Mouse (Mus musculus): ENCODE results near the gene Asprv1. TPM values are rescaled to one million over a fixed set of nuclear protein-coding genes. Genes with fewer than 3 reads are reported as not detected.

Asprv1 gene
- polyA plus RNA-seq, 2 experiments: 0.28 to 0.33 TPM

- H3K9ac ChIP-seq (replicated peaks): no peak overlapping the region
- no peak overlapping the region for H3K4me2 ChIP-seq (ENCODE audit: low read depth)
- no peaks in the 10 kb centered on the region for H3K9me3 ChIP-seq (ENCODE audit: control insufficient read depth, low read length)
- WGBS (ENCODE audit: insufficient replicate concordance): 45% methylated on average over 5 of the region's 5 CpGs
- H3K4me3 ChIP-seq (ENCODE audit: insufficient read depth in 1 of 2, low read depth in 2 of 2, low read length in 2 of 2): no peak overlapping the region
- DNase-seq (ENCODE audit: low read depth in 3 of 3, low spot score in 3 of 3) (no peak), ATAC-seq (ENCODE audit: insufficient read depth) (no peak)
- TF ChIP-seq CTCF (IDR thresholded peaks at IDR 0.05; ENCODE audit: low read depth): no peak
- TF ChIP-seq EP300 (IDR thresholded peaks at IDR 0.05; ENCODE audit: low read depth): no peak
- H3K36me3 ChIP-seq (replicated peaks; ENCODE audit: control insufficient read depth, insufficient read depth, low read depth): no peaks in the 10 kb centered on the region
- H3K4me1 ChIP-seq (replicated peaks; ENCODE audit: control insufficient read depth in 2 of 2, insufficient read depth in 2 of 2, low read length in 1 of 2): peaks cover 0 to 5% of the 10 kb centered on the region in 2 experiments; a peak in 1 of 4 replicates
- H3K27me3 ChIP-seq (ENCODE audit: control insufficient read depth, insufficient read depth, low read length): no peaks in the 10 kb centered on the region
- no peak overlapping the region for H3K27ac ChIP-seq
Observed at GRCm38 (mm10) chr6:86610714-86611113, 17.2 kb upstream of the Asprv1 start.

- H3K4me2 ChIP-seq (ENCODE audit: low read depth): no peak overlapping the region
- no peak for TF ChIP-seq EP300 (IDR thresholded peaks at IDR 0.05; ENCODE audit: low read depth)
- TF ChIP-seq CTCF (IDR thresholded peaks at IDR 0.05; ENCODE audit: low read depth): no peak
- no peak overlapping the region for H3K27ac ChIP-seq
- DNase-seq (ENCODE audit: low read depth in 3 of 3, low spot score in 3 of 3) (no peak), ATAC-seq (ENCODE audit: insufficient read depth) (no peak)
- H3K9me3 ChIP-seq (ENCODE audit: control insufficient read depth, low read length): no peaks in the 10 kb centered on the region
- H3K27me3 ChIP-seq (ENCODE audit: control insufficient read depth, insufficient read depth, low read length): no peaks in the 10 kb centered on the region
- WGBS (ENCODE audit: insufficient replicate concordance): 61% methylated on average over 4 of the region's 4 CpGs
- no peaks in the 10 kb centered on the region for H3K36me3 ChIP-seq (replicated peaks; ENCODE audit: control insufficient read depth, insufficient read depth, low read depth)
- H3K9ac ChIP-seq (replicated peaks): no peak overlapping the region
- H3K4me3 ChIP-seq (ENCODE audit: insufficient read depth in 1 of 2, low read depth in 2 of 2, low read length in 2 of 2): no peak overlapping the region
- H3K4me1 ChIP-seq (replicated peaks; ENCODE audit: control insufficient read depth in 2 of 2, insufficient read depth in 2 of 2, low read length in 1 of 2): no peaks in the 10 kb centered on the region
Observed at GRCm38 (mm10) chr6:86615301-86615700, 12.7 kb upstream of the Asprv1 start.

- Histone ChIP-seq H3K9me3 (ENCODE audit: control insufficient read depth, low read length) (no peaks in the 10 kb centered on the region), H3K36me3 (replicated peaks; ENCODE audit: control insufficient read depth, insufficient read depth, low read depth) (no peaks in the 10 kb centered on the region), H3K4me2 (ENCODE audit: low read depth) (no peak overlapping the region), H3K4me1 (replicated peaks; ENCODE audit: control insufficient read depth in 2 of 2, insufficient read depth in 2 of 2, low read length in 1 of 2) (no peaks in the 10 kb centered on the region), H3K27ac (no peak overlapping the region), H3K9ac (replicated peaks) (no peak overlapping the region), H3K27me3 (ENCODE audit: control insufficient read depth, insufficient read depth, low read length) (no peaks in the 10 kb centered on the region), H3K4me3 (ENCODE audit: insufficient read depth in 1 of 2, low read depth in 2 of 2, low read length in 2 of 2) (no peak overlapping the region)
- DNase-seq (ENCODE audit: low read depth in 3 of 3, low spot score in 3 of 3) (no peak), ATAC-seq (ENCODE audit: insufficient read depth) (no peak)
- 77% methylated on average over 4 of the region's 4 CpGs for WGBS (ENCODE audit: insufficient replicate concordance)
- no peak for TF ChIP-seq EP300 (IDR thresholded peaks at IDR 0.05; ENCODE audit: low read depth)
- no peak for TF ChIP-seq CTCF (IDR thresholded peaks at IDR 0.05; ENCODE audit: low read depth)
Observed at GRCm38 (mm10) chr6:86623201-86623600, 4.8 kb upstream of the Asprv1 start.

GRCm38 (mm10) chr6:86624074-86625030, 3.6 kb upstream of the Asprv1 start:
- H3K4me2 ChIP-seq (ENCODE audit: low read depth): no peak overlapping the region
- no peaks in the 10 kb centered on the region for H3K36me3 ChIP-seq (replicated peaks; ENCODE audit: control insufficient read depth, insufficient read depth, low read depth)
- H3K9ac ChIP-seq (replicated peaks): no peak overlapping the region
- no peak overlapping the region for H3K27ac ChIP-seq
- DNase-seq (ENCODE audit: low read depth in 3 of 3, low spot score in 3 of 3): no peak
- no peak overlapping the region for H3K4me3 ChIP-seq (ENCODE audit: insufficient read depth in 1 of 2, low read depth in 2 of 2, low read length in 2 of 2)
- H3K4me1 ChIP-seq (replicated peaks; ENCODE audit: control insufficient read depth in 2 of 2, insufficient read depth in 2 of 2, low read length in 1 of 2): no peaks in the 10 kb centered on the region
- WGBS (ENCODE audit: insufficient replicate concordance): 62% methylated on average over 18 of the region's 18 CpGs
- TF ChIP-seq CTCF (IDR thresholded peaks at IDR 0.05; ENCODE audit: low read depth): no peak
- no peak for TF ChIP-seq EP300 (IDR thresholded peaks at IDR 0.05; ENCODE audit: low read depth)
- no peaks in the 10 kb centered on the region for H3K27me3 ChIP-seq (ENCODE audit: control insufficient read depth, insufficient read depth, low read length)
- H3K9me3 ChIP-seq (ENCODE audit: control insufficient read depth, low read length): no peaks in the 10 kb centered on the region
- no peak for ATAC-seq (ENCODE audit: insufficient read depth)

- Histone ChIP-seq H3K9ac (replicated peaks) (no peak overlapping the region), H3K27ac (no peak overlapping the region), H3K9me3 (ENCODE audit: control insufficient read depth, low read length) (no peaks in the 10 kb centered on the region), H3K4me3 (ENCODE audit: insufficient read depth in 1 of 2, low read depth in 2 of 2, low read length in 2 of 2) (no peak overlapping the region), H3K27me3 (ENCODE audit: control insufficient read depth, insufficient read depth, low read length) (no peaks in the 10 kb centered on the region), H3K36me3 (replicated peaks; ENCODE audit: control insufficient read depth, insufficient read depth, low read depth) (no peaks in the 10 kb centered on the region), H3K4me2 (ENCODE audit: low read depth) (no peak overlapping the region), H3K4me1 (replicated peaks; ENCODE audit: control insufficient read depth in 2 of 2, insufficient read depth in 2 of 2, low read length in 1 of 2) (peaks cover 0 to 6% of the 10 kb centered on the region in 2 experiments; a peak in 2 of 4 replicates)
- no peak for DNase-seq (ENCODE audit: low read depth in 3 of 3, low spot score in 3 of 3)
- no peak for TF ChIP-seq EP300 (IDR thresholded peaks at IDR 0.05; ENCODE audit: low read depth)
- TF ChIP-seq CTCF (IDR thresholded peaks at IDR 0.05; ENCODE audit: low read depth): no peak
- 68% methylated on average over 3 of the region's 3 CpGs for WGBS (ENCODE audit: insufficient replicate concordance)
- ATAC-seq (ENCODE audit: insufficient read depth): no peak
Observed at GRCm38 (mm10) chr6:86630141-86630540, 2.2 kb downstream of the Asprv1 start.
